Mouse (Mus musculus): Measurements from ENCODE around the gene Gm44503.

Gene Gm44503

GRCm38 (mm10) chr9:72958521-72959450 is at the start of gene Gm44503, which contains the start of gene Dyx1c1:
Gene Gm44503, plus strand, starts transcription at chr9:72958852.
Gene Dyx1c1, plus strand, starts transcription at chr9:72958785.
- peak; percentile 70 for DNase-seq

GRCm38 (mm10) chr9:72911381-72911780 is 47.3 kb upstream of the Gm44503 start:
- no peak for DNase-seq

- DNase-seq = no peak
Observed at GRCm38 (mm10) chr9:72913551-72913950, 45.1 kb upstream of the Gm44503 start.

- DNase-seq = no peak
Observed at GRCm38 (mm10) chr9:72915728-72916127, 42.9 kb upstream of the Gm44503 start.

- DNase-seq = no peak
Observed at GRCm38 (mm10) chr9:72923068-72923467, 35.6 kb upstream of the Gm44503 start.

GRCm38 (mm10) chr9:72925021-72925934 is 33.4 kb upstream of the Gm44503 start, which contains the start of gene Pygo1:
Gene Pygo1, plus strand, starts transcription at chr9:72925645.
- DNase-seq = peak; percentile 27

- no peak for DNase-seq
Observed at GRCm38 (mm10) chr9:72925935-72926258, 32.8 kb upstream of the Gm44503 start.

- no peak for DNase-seq
Observed at GRCm38 (mm10) chr9:72931166-72931790, 27.4 kb upstream of the Gm44503 start.

- DNase-seq = no peak
Observed at GRCm38 (mm10) chr9:72935309-72935708, 23.3 kb upstream of the Gm44503 start.

- DNase-seq = no peak
Observed at GRCm38 (mm10) chr9:72936301-72936700, 22.4 kb upstream of the Gm44503 start.

GRCm38 (mm10) chr9:72943424-72943823 is 15.2 kb upstream of the Gm44503 start:
- DNase-seq = no peak

- no peak for DNase-seq
Observed at GRCm38 (mm10) chr9:72944286-72944685, 14.4 kb upstream of the Gm44503 start.

- DNase-seq = no peak
Observed at GRCm38 (mm10) chr9:72947010-72947409, 11.6 kb upstream of the Gm44503 start.

- DNase-seq = no peak
Observed at GRCm38 (mm10) chr9:72949572-72949971, 9.1 kb upstream of the Gm44503 start.

- no peak for DNase-seq
Observed at GRCm38 (mm10) chr9:72954746-72955145, 3.9 kb upstream of the Gm44503 start.

GRCm38 (mm10) chr9:72955546-72955945 is 3.1 kb upstream of the Gm44503 start:
- DNase-seq = peak; percentile 36

GRCm38 (mm10) chr9:72961346-72961745 is 2.7 kb downstream of the Gm44503 start:
- DNase-seq = no peak

- DNase-seq = no peak
Observed at GRCm38 (mm10) chr9:72961959-72962358, 3.3 kb downstream of the Gm44503 start.

- peak; percentile 60 for DNase-seq
Observed at GRCm38 (mm10) chr9:72968349-72969061, 9.9 kb downstream of the Gm44503 start.

- DNase-seq = no peak
Observed at GRCm38 (mm10) chr9:72969874-72970273, 11.2 kb downstream of the Gm44503 start.

GRCm38 (mm10) chr9:72972435-72972834 is 13.8 kb downstream of the Gm44503 start:
- no peak for DNase-seq

- DNase-seq = no peak
Observed at GRCm38 (mm10) chr9:72972984-72973383, 14.3 kb downstream of the Gm44503 start.

All from cerebellum, adult 11-12 months (tissue).